In genomic region chr13:112818125-112818524, GRCm38 (mm10) we compare ENCODE assay signal across 23 mouse cellular contexts. TPM values are rescaled to one million over a fixed set of nuclear protein-coding genes. Genes with fewer than 3 reads are reported as not detected.
DNase-seq lines count a peak whose midpoint lies in the region; ATAC-seq and TF ChIP-seq lines count a peak whose summit lies in the region.
"Had no signal": no experiment of that assay in that cellular context is flagged by ENCODE, and none has a peak within 500 bp of the region (broad histone marks: within the 10 kb centered on the region; RNA-seq: fewer than 3 reads in every experiment).

No protein-coding gene starts in this region.

- no peaks in the 10 kb centered on the region for H3K9me3 ChIP-seq in embryonic facial prominence, embryonic 14.5 days (ENCODE audit: control insufficient read depth, low read length)
- H3K9me3 ChIP-seq in embryonic facial prominence, embryonic 10.5 days = no peaks in the 10 kb centered on the region
- no peaks in the 10 kb centered on the region for H3K9me3 ChIP-seq in lung, embryonic 15.5 days
- no peaks in the 10 kb centered on the region for H3K9me3 ChIP-seq in lung, postnatal 0 days (ENCODE audit: low read length)
- H3K9me3 ChIP-seq: embryonic facial prominence, embryonic 13.5 days; forebrain, embryonic 13.5 days; forebrain, embryonic 15.5 days; G1E had no signal

- no peaks in the 10 kb centered on the region for H3K27me3 ChIP-seq in embryonic facial prominence, embryonic 14.5 days (replicated peaks; ENCODE audit: control insufficient read depth, insufficient read depth, low read length)
- H3K27me3 ChIP-seq in embryonic facial prominence, embryonic 10.5 days (replicated peaks; ENCODE audit: low read depth, poor library complexity, severe bottlenecking) = no peaks in the 10 kb centered on the region
- no peaks in the 10 kb centered on the region for H3K27me3 ChIP-seq in lung, embryonic 15.5 days
- no peaks in the 10 kb centered on the region for H3K27me3 ChIP-seq in lung, postnatal 0 days (replicated peaks; ENCODE audit: insufficient read depth, low read length)
- H3K27me3 ChIP-seq: CH12.LX; embryonic facial prominence, embryonic 13.5 days; forebrain, embryonic 13.5 days; forebrain, embryonic 15.5 days; Patski had no signal

- H3K27ac ChIP-seq in embryonic facial prominence, embryonic 14.5 days (replicated peaks; ENCODE audit: low read depth, low read length) = no peak overlapping the region
- no peak overlapping the region for H3K27ac ChIP-seq in embryonic facial prominence, embryonic 10.5 days (replicated peaks)
- peak overlapping the region; percentile 33; the same call in 1 of the 2 replicates for H3K27ac ChIP-seq in lung, embryonic 15.5 days
- no peak overlapping the region for H3K27ac ChIP-seq in lung, postnatal 0 days (ENCODE audit: low read length)
- H3K27ac ChIP-seq: embryonic facial prominence, embryonic 13.5 days; forebrain, embryonic 13.5 days; forebrain, embryonic 15.5 days had no signal

- no peak overlapping the region for H3K4me3 ChIP-seq in embryonic facial prominence, embryonic 14.5 days (ENCODE audit: low read depth, low read length)
- no peak overlapping the region for H3K4me3 ChIP-seq in embryonic facial prominence, embryonic 10.5 days
- H3K4me3 ChIP-seq in lung, embryonic 15.5 days = no peak overlapping the region
- H3K4me3 ChIP-seq in lung, postnatal 0 days (ENCODE audit: low read depth, low read length) = no peak overlapping the region
- H3K4me3 ChIP-seq: embryonic facial prominence, embryonic 13.5 days; forebrain, embryonic 13.5 days; forebrain, embryonic 15.5 days had no signal

- no peak for ATAC-seq in embryonic facial prominence, embryonic 14.5 days (ENCODE audit: low read depth)
- no peak for ATAC-seq in lung, embryonic 15.5 days (ENCODE audit: borderline replicate concordance, extremely low read depth, low FRiP score, low TSS enrichment)
- no peak; the same call in 1 of the 2 replicates for ATAC-seq in lung, postnatal 0 days
- ATAC-seq: CD4-positive, CD25-positive, alpha-beta regulatory T cell, adult 4 months; forebrain, embryonic 13.5 days; forebrain, embryonic 15.5 days; forebrain, postnatal 0 days; Patski had no signal

- TF ChIP-seq CTCF in lung, postnatal 0 days (IDR thresholded peaks at IDR 0.05) = no peak

- H3K9ac ChIP-seq in embryonic facial prominence, embryonic 14.5 days (ENCODE audit: low read depth, low read length) = no peak overlapping the region
- H3K9ac ChIP-seq in lung, embryonic 15.5 days = no peak overlapping the region
- no peak overlapping the region for H3K9ac ChIP-seq in lung, postnatal 0 days (replicated peaks; ENCODE audit: low read depth)
- H3K9ac ChIP-seq: embryonic facial prominence, embryonic 13.5 days; forebrain, embryonic 13.5 days; forebrain, embryonic 15.5 days; forebrain, postnatal 0 days had no signal

- H3K36me3 ChIP-seq in embryonic facial prominence, embryonic 14.5 days (ENCODE audit: control insufficient read depth, insufficient read depth, low read length) = no peaks in the 10 kb centered on the region
- no peaks in the 10 kb centered on the region for H3K36me3 ChIP-seq in embryonic facial prominence, embryonic 10.5 days (replicated peaks)
- no peaks in the 10 kb centered on the region for H3K36me3 ChIP-seq in lung, embryonic 15.5 days
- no peaks in the 10 kb centered on the region for H3K36me3 ChIP-seq in lung, postnatal 0 days (ENCODE audit: insufficient read depth, low read length)
- H3K36me3 ChIP-seq: forebrain, embryonic 15.5 days had no signal

- H3K4me2 ChIP-seq in embryonic facial prominence, embryonic 14.5 days (ENCODE audit: low read depth, low read length) = no peak overlapping the region
- H3K4me2 ChIP-seq in lung, embryonic 15.5 days = no peak overlapping the region
- no peak overlapping the region for H3K4me2 ChIP-seq in lung, postnatal 0 days (replicated peaks; ENCODE audit: low read depth, low read length)
- H3K4me2 ChIP-seq: embryonic facial prominence, embryonic 13.5 days; forebrain, embryonic 13.5 days; forebrain, embryonic 15.5 days had no signal

- DNase-seq in embryonic facial prominence, embryonic 14.5 days (ENCODE audit: low spot score) = peak; percentile 35
- no peak for DNase-seq in embryonic facial prominence, embryonic 10.5 days (ENCODE audit: low spot score)
- no peak for DNase-seq in lung, postnatal 25 days (ENCODE audit: low spot score)
- DNase-seq in lung, postnatal 0 days (ENCODE audit: low spot score) = peak; percentile 49
- DNase-seq in lung, postnatal 10 days = no peak
- DNase-seq: adrenal gland, adult 8-10 months; adrenal gland, postnatal 14 days; adrenal gland, postnatal 36 days; B cell, adult 2 months; cerebellum, adult 11-12 months; cerebellum, adult 2 months; cerebellum, adult 9-10 months; cerebellum, postnatal 10 days; cerebellum, postnatal 25 days; forebrain, postnatal 0 days had no signal

- 77% methylated on average over 3 of the region's 3 CpGs for WGBS in embryonic facial prominence, embryonic 14.5 days
- WGBS in embryonic facial prominence, embryonic 10.5 days = 94% methylated on average over 3 of the region's 3 CpGs
- WGBS in lung, embryonic 15.5 days = 31% methylated on average over 3 of the region's 3 CpGs
- WGBS in lung, postnatal 0 days = 35% methylated on average over 3 of the region's 3 CpGs

- no peak for TF ChIP-seq EP300 in lung, postnatal 0 days (IDR thresholded peaks at IDR 0.05)

- H3K4me1 ChIP-seq in embryonic facial prominence, embryonic 14.5 days (ENCODE audit: control insufficient read depth, insufficient read depth, low read length) = no peaks in the 10 kb centered on the region
- no peaks in the 10 kb centered on the region for H3K4me1 ChIP-seq in embryonic facial prominence, embryonic 10.5 days
- peaks cover 24% of the 10 kb centered on the region for H3K4me1 ChIP-seq in lung, embryonic 15.5 days
- peaks cover 4% of the 10 kb centered on the region; the same call in 1 of the 2 replicates for H3K4me1 ChIP-seq in lung, postnatal 0 days (ENCODE audit: insufficient read depth, low read depth, low read length)
- H3K4me1 ChIP-seq: embryonic facial prominence, embryonic 13.5 days; forebrain, embryonic 13.5 days; forebrain, embryonic 15.5 days had no signal

RNA-seq across cellular contexts. Expression of gene Plpp1, which starts 17.5 kb away (rescaled TPM):
- polyA plus RNA-seq in embryonic facial prominence, embryonic 14.5 days (2014; fragmentation: Nextera tagmentation; extraction: Ambion mirVana) = 60.5 and 64.6 TPM in 2 replicates
- polyA plus RNA-seq in embryonic facial prominence, embryonic 10.5 days (2016; fragmentation: Nextera tagmentation; extraction: Ambion mirVana) = 19.0 and 21.8 TPM in 2 replicates
- 76.5 TPM in 2 replicates for polyA plus RNA-seq in lung, embryonic 15.5 days (2015; fragmentation: Nextera tagmentation; extraction: Ambion mirVana)
- polyA plus RNA-seq in lung, postnatal 0 days (2015; fragmentation: Nextera tagmentation; extraction: Ambion mirVana) = 247 and 292 TPM in 2 replicates

Comparison
In these comparisons a context has a peak if more than half of its experiments do, and no peak if none do; other contexts are left out.
1. DNase-seq: peak in embryonic facial prominence, embryonic 14.5 days (single experiment) and lung, postnatal 0 days (single experiment); none in embryonic facial prominence, embryonic 10.5 days (single experiment), lung, postnatal 25 days (single experiment) and lung, postnatal 10 days (single experiment).